Mouse (Mus musculus) embryo, embryonic 10 days (tissue): ENCODE results near the gene Arhgef15.
"Not testable (repeated sequence)": the region's sequence is repeated elsewhere in the genome, so short reads cannot be mapped to it uniquely, and the experiment has no call there.

Experiments
- DNase-seq: peaks from one replicate; pipeline ENCODE4 v3.0.0-alpha.2; 2015; ENCODE audit warnings: low spot score

The Arhgef15 gene

GRCm38 (mm10) chr11:68957308-68957707 is at the start of gene Arhgef15:
Gene Arhgef15, minus strand, starts transcription at chr11:68957480.
- no peak for DNase-seq

DNA sequence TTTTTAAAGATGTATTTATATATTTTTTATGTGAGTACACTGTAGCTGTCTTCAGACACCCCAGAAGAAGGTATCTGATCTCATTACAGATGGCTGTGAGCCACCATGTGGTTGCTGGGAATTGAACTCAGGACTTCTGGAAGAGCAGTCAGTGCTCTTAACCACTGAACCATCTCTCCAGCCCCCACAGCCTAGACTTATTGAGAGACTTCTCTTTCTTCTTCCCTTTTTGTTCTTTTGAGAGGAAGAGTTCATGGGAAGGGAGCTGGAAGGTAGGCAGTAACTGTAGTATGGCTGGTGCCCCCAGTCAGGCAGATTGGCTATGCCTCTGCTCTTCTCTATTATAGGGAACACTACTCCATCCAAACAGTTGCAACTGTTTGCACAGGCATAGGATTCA is 49.3 kb upstream of the Arhgef15 start:
- not testable (repeated sequence) for DNase-seq

GRCm38 (mm10) chr11:69005193-69005592 is 47.9 kb upstream of the Arhgef15 start:
- DNase-seq = no peak

DNA sequence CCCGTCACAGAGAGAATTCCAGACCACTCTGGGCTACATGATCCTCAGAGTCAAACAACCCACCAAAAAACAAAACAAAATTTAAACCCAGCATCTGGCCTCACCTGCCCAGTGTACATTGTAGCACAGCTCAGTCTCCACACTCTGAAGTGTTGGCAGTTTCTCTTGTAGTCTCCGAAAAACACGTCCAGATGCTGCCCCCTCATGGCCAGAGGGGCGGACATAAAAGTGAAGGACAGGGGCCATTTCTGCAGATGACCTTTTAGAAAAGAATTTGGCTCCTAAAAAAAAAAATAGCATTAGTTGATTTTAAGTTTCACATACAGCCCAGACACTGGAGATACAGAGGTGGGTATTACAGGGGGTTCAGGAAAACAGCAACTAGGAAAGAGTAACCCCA is 46.3 kb upstream of the Arhgef15 start:
- DNase-seq = no peak

GRCm38 (mm10) chr11:69002782-69003181 is 45.5 kb upstream of the Arhgef15 start:
- not testable (repeated sequence) for DNase-seq

DNA sequence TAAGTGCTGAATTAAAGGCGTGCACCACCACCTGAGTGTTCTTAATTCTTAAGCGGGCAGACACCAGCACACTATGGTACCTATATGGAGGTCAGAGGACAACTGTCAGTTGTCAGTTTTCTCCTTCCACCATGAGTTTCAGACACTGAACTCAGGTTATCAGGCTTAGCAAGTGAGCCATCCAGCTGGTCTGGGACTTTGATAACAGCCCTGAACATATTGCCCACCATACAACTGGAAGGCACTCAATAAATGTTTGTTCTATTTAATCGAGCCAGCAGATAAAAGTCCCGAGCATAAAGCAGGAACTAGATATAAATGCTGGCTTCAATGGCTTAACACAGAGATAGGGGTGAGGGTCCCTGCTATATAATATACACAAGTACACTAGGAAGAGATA is 39.8 kb upstream of the Arhgef15 start:
- no peak for DNase-seq

DNA sequence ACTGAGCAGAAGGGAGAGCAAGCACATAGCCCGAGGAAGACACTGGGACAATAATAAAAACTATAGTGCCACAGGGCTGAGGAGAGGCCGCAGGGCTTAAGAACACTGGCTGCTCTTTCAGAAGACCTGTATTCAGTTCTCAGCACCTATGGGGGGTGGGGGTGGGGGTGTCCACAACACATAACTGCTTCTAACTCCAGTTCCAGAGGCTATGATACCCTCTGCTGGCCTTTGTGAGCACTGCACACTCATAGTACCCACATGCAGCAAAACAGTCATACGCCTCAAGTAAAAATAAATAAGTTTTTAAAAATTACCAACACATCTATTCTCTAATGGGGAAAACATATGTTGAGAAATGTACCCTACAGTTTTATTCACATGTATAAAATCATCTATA is 37.1 kb upstream of the Arhgef15 start:
- no peak for DNase-seq

- DNase-seq = no peak
Observed at GRCm38 (mm10) chr11:68993122-68993521, 35.8 kb upstream of the Arhgef15 start.

GRCm38 (mm10) chr11:68988341-68988740 is 31.1 kb upstream of the Arhgef15 start:
- no peak for DNase-seq

- DNase-seq = no peak
Observed at GRCm38 (mm10) chr11:68987365-68987882, 30.1 kb upstream of the Arhgef15 start.

- peak; percentile 85 for DNase-seq
Observed at GRCm38 (mm10) chr11:68982639-68983369, 25.5 kb upstream of the Arhgef15 start.

DNA sequence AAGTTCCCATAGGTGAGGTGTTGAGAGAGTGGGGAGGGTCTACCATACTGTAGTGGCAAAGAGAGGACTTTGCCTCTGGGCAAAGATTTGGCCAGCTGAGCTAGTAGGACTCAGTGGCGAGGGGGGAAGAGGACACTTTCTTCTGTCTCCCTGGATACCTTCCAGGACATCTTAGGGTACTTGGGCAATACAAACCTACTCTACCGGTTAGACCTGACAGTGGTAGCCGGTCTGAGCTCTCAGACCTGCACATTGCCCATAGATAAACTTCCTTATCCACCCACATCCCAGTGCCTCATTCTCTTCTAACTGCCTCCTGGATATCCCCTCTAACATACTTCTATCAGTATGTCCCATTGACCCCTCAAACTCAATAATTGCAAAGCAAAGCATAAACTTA is 23.6 kb upstream of the Arhgef15 start:
- DNase-seq = no peak

GRCm38 (mm10) chr11:68979320-68979733 is 22.0 kb upstream of the Arhgef15 start:
- DNase-seq = no peak

- DNase-seq = no peak
Observed at GRCm38 (mm10) chr11:68975601-68976000, 18.3 kb upstream of the Arhgef15 start.

DNA sequence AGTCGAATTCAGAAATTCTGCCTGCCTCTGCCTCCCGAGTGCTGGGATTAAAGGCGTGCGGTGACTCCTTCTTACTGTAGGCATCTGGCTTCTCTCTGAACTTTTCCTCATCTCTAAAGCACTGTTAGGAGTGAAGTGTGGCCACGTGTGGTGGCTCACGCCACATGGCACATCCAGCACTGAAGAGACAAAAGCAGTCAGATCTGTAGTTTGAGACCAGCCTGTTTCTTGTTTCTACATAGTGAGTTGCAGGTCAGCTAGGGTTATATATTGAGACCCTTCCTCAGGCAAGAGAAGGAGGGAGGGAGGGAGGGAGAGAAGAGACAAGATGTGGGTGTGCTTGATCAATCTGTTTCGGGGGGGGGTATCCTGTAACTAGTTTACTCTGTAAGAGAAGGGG is 17.8 kb upstream of the Arhgef15 start, which contains the start of gene Rangrf:
Gene Rangrf (minus strand): TSS at position 101 of the 400 bp plus-strand sequence.
- no peak for DNase-seq

DNA sequence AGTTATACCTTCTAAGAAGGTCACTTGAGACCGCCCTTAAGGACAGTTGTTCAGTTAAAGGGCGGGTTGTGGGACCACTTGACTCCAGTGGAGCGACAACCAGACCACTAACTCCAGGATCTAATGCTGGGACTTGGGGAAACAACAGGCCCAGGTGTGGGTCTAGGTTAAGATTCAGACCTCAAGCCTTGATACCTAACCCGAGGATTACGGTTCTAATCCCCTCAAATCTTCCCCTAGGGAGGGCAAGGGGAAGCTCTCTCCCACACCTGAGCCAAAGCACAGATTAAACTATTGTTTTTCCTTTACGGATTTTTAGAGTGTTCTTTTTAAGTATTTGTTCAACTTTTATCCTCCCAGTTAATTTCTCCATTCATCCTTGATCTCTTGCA is 16.8 kb upstream of the Arhgef15 start:
- no peak for DNase-seq

DNA sequence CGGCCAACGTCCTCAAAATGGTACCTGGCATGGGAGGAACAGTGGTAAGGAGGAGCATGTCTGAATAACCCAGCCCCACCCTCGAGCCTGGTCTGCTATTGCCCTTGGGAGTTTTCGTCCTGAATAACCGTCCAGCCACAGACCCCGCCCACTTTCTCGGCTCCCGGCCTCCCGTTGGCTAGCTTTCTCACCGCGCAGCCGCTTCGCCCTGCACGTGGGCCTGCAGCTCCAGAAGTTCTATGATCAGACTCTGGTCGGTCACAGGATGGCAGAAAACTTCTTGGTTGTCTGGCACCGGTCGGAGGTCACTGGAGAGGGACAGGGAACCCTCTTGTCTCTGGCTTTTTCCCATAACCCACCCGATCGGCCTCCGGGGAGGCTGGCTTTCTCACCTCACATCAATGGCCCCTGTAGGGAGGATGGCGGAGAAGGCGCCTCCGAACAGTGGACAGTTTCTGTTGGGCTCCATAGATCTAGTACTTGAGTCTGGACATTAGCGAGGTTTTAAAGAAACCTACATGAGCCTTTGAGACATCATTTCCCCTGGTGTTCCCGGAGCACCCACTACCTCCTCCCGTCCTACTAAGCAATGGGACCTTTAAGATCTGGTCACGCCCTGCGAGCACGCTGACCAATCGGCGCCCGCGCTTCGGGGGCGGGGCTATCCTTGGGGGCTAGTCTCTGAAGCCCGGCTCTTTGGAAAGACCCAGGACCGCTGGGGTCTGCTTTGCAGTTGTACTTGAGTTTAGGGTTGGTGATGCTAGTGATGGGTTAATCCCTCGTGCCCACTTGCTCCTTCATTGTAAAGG is 16.2 kb upstream of the Arhgef15 start:
- DNase-seq = peak; percentile 93

GRCm38 (mm10) chr11:68970232-68970631 is 13.0 kb upstream of the Arhgef15 start:
- no peak for DNase-seq

DNA sequence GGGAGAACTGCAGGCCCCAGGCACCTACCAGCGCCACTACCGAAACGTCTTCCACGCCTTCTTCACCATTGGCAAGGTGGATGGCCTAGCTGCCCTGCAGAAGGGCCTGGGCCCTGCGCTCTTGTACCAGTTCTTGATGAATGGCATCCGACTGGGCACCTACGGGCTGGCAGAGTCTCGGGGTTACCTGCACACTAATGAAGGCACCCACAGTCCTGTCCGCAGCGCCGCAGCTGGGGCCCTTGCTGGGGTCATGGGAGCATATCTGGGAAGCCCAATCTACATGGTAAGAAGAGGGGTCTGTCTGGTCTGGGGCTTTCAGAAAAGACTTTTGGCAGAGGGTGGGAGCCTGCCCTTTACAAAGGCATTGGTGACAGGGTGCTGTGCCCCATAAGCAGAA is 11.5 kb upstream of the Arhgef15 start:
- DNase-seq = no peak

GRCm38 (mm10) chr11:68967337-68968282 is 10.3 kb upstream of the Arhgef15 start, which contains the start of gene Slc25a35:
Gene Slc25a35, plus strand, starts transcription at chr11:68968131.
- peak; percentile 93 for DNase-seq

DNA sequence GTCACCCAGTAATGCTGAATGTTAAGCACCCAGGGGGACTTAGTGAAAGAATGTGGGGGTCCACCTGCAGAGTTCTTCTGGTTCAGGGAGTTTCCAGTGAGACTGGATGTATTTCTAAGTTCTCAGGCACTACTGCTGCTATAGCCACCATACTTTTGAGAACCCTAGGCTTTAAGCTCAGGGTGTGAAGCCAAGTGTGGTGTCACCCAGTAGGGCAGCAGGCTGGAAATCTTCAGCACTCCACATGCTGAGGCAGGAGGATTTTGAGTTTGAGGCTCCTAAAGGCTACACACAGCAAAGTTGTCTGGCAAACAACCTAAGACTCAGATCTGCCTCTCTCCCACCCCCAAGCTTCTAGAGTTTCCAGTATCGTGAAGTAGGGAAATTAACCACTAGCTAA is 9.3 kb upstream of the Arhgef15 start:
- DNase-seq = no peak

GRCm38 (mm10) chr11:68965845-68966244 is 8.6 kb upstream of the Arhgef15 start:
- peak; percentile 75 for DNase-seq
